Mouse (Mus musculus) ES-CJ7 (cell line): ENCODE measurements around the gene Dlg2.

Source experiments
- DNase-seq: peaks from one replicate; pipeline ENCODE4 v3.0.0; 2011; ENCODE audit warnings: low read depth, low spot score

Dlg2 gene

GRCm38 (mm10) chr7:92448782-92449575 lies 1972.5 kb downstream of the Dlg2 start:
- DNase-seq, result no peak

- DNase-seq, result no peak
Measured at GRCm38 (mm10) chr7:92454176-92454575, 1977.7 kb downstream of the Dlg2 start.

GRCm38 (mm10) chr7:92455927-92456326 lies 1979.5 kb downstream of the Dlg2 start:
- no peak for DNase-seq

GRCm38 (mm10) chr7:92457791-92458190 lies 1981.3 kb downstream of the Dlg2 start:
- DNase-seq, result no peak

- DNase-seq, result no peak
Measured at GRCm38 (mm10) chr7:92458308-92458707, 1981.8 kb downstream of the Dlg2 start.

GRCm38 (mm10) chr7:92460578-92460977 lies 1984.1 kb downstream of the Dlg2 start:
- DNase-seq, result no peak

GRCm38 (mm10) chr7:92461256-92461655 lies 1984.8 kb downstream of the Dlg2 start:
- DNase-seq, result no peak

DNA sequence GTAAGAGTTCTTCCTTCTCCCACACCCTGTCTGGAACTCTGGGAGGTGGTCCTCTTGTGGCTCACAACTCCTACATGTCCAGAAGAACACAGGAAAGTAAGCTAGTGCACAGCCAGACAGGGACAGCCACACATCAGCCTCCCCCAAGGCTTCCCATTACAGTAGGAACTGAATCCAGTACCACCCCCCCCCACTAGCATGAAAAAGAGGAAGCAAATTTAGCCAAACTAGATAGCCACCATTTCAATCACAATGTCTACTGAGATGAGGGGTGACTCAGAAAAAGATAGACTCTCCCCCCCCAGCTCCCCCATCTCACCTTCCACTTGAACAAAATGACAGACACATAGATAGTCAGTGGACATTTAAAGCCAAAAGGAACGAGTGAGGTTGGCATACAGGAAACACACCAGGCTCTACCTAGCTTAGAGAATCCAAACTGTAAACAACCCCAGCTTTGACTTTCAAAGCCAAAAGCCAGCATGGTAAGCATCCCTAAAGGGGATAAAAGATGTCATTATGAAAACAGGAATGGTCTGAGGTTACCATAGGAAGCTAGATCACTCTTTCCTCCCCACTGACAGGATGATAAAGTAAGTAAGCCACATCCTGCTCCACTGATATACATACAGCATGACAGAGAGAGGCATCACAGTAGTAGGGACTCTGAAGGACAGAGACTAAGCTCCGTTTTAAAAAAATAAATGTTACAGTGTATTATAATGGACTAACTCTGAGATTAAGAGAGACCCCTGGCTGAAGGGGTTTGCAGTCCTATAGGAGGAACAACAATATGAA lies 1986.8 kb downstream of the Dlg2 start:
- DNase-seq, result no peak

- no peak for DNase-seq
Measured at GRCm38 (mm10) chr7:92464290-92464689, 1987.8 kb downstream of the Dlg2 start.

DNA sequence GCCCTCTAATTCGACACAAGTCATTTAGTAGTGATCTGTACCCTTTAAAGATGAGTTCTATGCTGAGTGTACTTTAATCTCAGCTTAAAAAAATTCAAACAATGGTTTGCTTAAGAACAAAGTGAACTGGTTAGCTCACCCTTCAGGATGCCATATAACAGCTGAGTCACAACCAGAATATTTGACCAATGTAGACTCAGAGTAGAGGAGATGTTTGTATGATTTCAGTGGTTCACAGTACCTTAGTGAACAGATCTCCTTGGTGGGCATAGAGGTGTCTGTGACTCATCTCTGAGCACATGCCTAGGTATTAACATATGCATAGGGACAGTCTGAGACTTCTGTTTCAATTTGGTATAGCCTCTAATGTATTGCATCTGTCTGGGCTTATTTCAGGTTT lies 2002.7 kb downstream of the Dlg2 start:
- DNase-seq, result no peak

- DNase-seq, result no peak
Measured at GRCm38 (mm10) chr7:92479748-92480147, 2003.3 kb downstream of the Dlg2 start.

DNA sequence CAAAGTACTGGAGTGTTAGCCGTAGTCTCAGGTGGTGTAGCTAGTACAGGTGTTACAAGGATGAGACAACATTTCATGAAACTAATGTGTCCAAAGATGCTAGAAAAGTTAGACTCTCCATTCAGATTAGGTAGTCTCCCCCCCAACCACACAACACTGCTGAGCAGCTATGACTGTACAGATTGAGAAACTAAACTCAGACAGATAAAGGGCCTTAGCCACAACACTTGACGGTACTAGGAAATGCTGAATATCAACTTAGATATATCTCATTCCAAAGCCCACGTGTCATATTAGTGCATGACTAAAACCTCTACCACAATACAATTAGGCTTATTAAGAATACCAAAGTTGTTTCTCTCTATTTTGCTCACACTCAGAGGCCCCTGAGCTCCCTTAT lies 2006.9 kb downstream of the Dlg2 start:
- DNase-seq, result no peak

DNA sequence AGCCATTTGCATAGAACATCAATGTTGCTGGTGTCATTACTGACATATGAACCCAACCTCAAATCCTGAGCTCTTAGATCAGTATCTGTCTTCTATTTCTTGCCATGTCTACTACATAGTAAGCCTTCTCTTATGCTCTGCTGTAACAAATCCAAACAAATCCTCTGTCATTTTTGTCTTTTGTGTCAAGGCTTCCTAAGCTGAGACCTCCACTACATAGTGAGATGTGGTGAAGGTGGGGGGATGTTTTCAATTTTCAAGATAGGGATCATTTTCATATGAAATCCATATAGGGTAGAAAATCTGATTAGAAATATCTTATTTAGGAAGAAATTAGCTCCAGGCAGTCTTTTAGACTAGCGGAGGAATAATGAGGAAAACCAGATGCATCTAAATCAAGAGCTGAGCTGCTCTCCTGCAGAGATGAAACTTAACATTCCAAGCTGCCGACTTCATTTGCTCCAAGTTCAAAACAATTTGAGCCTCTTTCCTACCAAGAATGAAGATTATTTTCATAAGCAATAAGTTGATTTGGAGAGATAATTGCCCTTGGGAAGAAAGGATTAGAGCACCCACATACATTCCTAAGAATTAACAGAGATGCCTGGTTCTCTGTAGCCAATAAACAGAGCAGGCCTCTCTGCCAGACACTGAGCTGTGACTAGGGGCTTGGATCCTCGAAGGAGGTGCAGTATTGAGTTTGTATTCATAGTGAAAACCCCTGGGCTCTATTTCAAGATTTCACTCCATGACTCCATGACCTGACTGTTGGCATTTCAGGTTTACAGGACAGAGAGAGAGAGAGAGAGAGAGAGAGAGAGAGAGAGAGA lies 2009.6 kb downstream of the Dlg2 start:
- DNase-seq, result no peak

- no peak for DNase-seq
Measured at GRCm38 (mm10) chr7:92486878-92487277, 2010.4 kb downstream of the Dlg2 start.

DNA sequence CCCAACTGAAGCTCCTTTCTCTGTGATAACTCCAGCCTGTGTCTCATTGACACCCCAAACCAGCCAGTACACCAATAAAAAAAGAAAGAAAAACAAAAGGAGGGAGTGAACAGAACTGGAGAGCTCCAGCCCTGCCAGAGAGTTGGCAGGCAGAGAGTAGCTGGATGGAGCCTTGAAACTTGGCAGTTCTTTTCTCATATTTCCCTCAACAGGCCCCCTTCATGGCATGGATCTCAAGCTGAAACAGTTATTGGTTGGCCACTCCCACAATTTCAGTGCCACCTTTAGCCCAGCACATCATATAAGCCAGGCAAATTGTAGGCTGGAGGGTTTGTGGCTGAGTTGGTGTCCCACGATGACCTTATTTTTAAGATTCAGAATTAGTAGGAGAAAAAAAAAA lies 2015.8 kb downstream of the Dlg2 start:
- DNase-seq, result no peak

GRCm38 (mm10) chr7:92493521-92493920 lies 2017.0 kb downstream of the Dlg2 start:
- DNase-seq, result no peak
